Mouse (Mus musculus): ENCODE results near the gene Gucy2c.
A peak's percentile ranks its signal among the peaks of the same experiment; 100 is the strongest.

Gucy2c gene

GRCm38 (mm10) chr6:136781377-136781986 lies at the start of gene Gucy2c:
Gene Gucy2c, minus strand, starts transcription at chr6:136781765.
- no peak for DNase-seq (ENCODE audit: low read depth, low spot score)

- no peak for DNase-seq (ENCODE audit: low read depth, low spot score)
Observed at GRCm38 (mm10) chr6:136828681-136829080, 47.1 kb upstream of the Gucy2c start.

- DNase-seq (ENCODE audit: low read depth, low spot score): peak; percentile 97
Observed at GRCm38 (mm10) chr6:136827881-136828561, 46.5 kb upstream of the Gucy2c start, which contains the start of gene Wbp11. Gene Wbp11, minus strand, starts transcription at chr6:136828233.

GRCm38 (mm10) chr6:136827516-136827880 lies 45.9 kb upstream of the Gucy2c start, which contains the start of gene BC049715:
Gene BC049715, plus strand, starts transcription at chr6:136827626.
- DNase-seq (ENCODE audit: low read depth, low spot score): no peak

DNA sequence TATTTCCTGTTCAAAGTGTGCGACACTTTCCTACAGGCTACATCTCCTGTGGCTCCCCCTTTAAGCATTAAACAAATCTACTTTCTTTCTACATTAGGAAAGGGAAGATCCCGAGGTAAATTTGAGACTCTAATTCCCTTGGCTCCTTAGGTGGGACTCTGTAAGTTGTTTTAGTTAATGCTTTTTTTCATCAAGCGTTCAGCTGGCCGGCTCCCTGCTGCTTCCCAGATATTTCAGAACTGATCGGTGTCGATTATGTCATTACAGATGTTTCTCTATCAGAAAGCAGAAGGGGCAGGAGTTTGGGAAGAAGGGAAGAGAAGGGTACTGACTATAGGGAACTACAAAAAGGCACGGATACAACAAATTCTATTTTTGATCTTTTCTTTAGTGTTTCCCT lies 45.6 kb upstream of the Gucy2c start:
- DNase-seq (ENCODE audit: low read depth, low spot score): no peak

DNA sequence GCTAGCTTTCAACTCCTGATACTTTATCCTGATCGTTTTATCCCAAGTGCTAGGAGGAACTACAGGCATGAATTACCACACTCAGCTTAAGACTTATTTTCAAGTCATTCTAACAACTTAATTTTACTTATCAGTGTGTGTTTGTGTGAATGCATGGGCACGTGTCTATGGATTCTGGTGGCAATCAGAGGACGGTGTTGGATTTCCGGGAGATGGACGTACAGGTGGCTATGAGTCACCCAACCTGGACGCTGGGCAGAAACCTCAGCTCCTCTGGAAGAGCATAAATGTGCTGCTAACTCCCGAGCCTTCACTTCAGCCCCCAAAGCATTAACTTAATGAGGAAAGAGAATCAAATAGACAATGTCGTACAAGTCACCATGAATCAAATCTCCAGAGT lies 43.4 kb upstream of the Gucy2c start:
- DNase-seq (ENCODE audit: low read depth, low spot score): no peak

DNA sequence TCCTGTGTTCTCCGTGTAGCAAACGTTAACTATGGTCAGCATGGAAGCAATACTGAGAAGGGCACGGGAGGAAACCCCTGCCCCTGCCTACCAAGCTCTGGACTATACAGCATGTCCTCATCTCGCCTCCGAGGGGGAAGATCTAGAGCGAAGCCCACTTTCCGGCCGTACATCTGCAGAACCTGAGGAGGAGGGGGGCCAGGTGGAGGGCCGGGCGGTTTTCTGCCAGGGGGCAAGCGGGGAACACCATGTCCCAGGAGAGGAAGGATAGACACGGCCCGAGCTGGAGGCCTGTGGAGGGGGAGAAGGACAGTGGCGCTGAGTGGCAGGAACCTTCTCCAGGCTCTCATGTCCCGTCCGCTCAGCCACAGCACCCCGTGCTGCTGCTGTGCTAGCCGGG lies 39.5 kb upstream of the Gucy2c start:
- DNase-seq (ENCODE audit: low read depth, low spot score): no peak

GRCm38 (mm10) chr6:136820381-136820780 lies 38.8 kb upstream of the Gucy2c start:
- no peak for DNase-seq (ENCODE audit: low read depth, low spot score)

- no peak for DNase-seq (ENCODE audit: low read depth, low spot score)
Observed at GRCm38 (mm10) chr6:136817549-136817948, 36.0 kb upstream of the Gucy2c start.

DNA sequence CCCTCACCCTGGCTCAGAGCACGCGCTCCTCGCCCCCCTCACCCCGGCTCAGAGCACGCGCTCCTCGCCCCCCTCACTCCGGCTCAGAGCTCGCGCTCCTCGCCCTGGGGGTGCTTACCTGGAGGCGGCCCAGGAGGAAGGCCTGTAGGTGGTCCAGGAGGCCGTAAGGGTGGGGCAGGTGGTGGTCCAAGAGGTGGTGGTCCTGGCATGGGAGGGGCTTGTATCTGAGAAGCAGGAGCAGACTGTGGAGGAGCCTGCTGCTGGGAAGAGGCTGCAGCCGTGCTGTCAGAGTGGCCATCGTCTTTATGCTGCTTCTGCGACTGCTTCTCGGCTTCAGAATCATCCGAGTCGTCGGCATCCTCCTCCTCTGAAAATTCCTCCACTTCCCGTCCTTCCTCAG lies 35.3 kb upstream of the Gucy2c start:
- DNase-seq (ENCODE audit: low read depth, low spot score): no peak

- DNase-seq (ENCODE audit: low read depth, low spot score): no peak
Observed at GRCm38 (mm10) chr6:136815381-136815780, 33.8 kb upstream of the Gucy2c start.

DNA sequence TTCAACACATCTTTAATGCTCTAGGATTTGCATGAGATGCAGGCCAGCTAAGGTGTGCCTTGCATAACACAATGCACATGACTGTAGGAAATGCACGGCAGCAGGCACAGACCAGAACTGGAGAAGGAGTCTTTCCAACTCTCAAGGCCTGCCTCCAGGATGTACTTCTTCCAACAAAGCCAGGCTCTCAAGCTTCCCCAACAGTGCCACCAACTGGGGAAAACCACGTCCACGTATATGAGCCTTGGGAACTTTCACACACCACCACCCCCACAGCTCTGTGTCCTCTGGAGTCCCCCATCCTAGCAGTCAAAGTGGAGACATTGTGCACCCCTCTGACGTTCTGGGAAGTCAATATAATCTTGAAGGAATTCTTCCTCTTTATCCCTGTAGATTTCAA lies 31.6 kb upstream of the Gucy2c start:
- no peak for DNase-seq (ENCODE audit: low read depth, low spot score)

DNA sequence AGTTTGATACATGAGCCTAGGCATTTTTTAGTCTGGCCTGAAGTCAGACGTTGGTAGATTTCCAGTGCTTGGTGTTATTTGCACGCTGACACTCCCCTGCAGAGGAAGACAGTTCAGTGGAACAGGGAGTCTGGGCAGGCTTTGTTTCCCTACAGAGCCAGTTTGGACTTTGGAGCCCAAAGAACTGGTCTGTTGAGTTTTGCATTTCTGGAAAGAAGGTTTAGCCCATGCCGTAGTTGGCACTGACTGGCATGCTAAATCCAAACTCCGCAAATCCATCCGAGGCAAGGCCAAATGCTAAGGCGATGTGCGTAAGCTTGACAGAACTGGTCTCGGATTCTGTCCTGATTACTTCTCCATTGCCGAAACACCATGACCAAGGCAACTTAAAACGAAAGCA lies 29.6 kb upstream of the Gucy2c start:
- DNase-seq (ENCODE audit: low read depth, low spot score): no peak

DNA sequence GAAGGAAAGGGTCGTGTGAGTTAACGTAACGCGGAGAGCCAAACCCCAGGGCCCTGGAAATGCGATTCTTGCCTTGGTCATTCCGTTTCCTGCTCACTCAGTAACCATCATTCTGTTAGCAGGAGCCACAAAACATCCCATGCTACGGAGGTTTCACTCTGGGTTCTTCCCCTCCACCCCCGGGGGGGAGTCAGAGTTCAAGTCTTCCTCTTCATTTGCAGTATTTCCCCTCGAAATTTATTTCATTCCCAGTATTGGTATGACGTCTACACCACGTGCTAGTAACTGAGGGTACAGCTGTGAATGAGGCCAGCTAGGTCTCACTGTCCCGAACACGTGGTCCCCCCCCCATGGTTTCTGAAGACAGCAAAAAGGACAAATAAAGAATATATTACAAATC lies 28.1 kb upstream of the Gucy2c start:
- peak; percentile 23 for DNase-seq (ENCODE audit: low read depth, low spot score)

DNA sequence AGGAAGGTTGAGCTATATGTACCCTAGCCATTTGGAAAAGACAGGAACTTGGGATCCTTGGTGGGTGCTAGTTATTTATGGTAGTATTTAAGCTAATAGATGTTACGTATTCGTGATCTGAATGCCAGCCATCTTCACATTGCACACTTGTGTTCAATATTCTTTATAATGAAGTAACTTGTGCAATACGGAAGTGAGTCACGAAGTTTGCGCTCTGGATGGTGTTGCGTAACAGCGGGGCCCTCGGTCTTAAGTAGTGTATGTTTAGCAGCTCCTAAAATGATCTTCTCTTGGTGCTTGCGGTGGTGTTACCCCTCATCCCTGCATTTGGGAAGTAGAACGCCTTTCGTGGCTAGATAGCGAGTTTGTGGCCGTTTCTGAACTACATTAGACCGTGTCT lies 27.5 kb upstream of the Gucy2c start:
- DNase-seq (ENCODE audit: low read depth, low spot score): peak; percentile 81

- peak; percentile 64 for DNase-seq (ENCODE audit: low read depth, low spot score)
Observed at GRCm38 (mm10) chr6:136808631-136809046, 27.1 kb upstream of the Gucy2c start.

- peak; percentile 99 for DNase-seq (ENCODE audit: low read depth, low spot score)
Observed at GRCm38 (mm10) chr6:136808014-136808417, 26.5 kb upstream of the Gucy2c start, which contains the start of gene H2afj. Gene H2afj, plus strand, starts transcription at chr6:136808244.

DNA sequence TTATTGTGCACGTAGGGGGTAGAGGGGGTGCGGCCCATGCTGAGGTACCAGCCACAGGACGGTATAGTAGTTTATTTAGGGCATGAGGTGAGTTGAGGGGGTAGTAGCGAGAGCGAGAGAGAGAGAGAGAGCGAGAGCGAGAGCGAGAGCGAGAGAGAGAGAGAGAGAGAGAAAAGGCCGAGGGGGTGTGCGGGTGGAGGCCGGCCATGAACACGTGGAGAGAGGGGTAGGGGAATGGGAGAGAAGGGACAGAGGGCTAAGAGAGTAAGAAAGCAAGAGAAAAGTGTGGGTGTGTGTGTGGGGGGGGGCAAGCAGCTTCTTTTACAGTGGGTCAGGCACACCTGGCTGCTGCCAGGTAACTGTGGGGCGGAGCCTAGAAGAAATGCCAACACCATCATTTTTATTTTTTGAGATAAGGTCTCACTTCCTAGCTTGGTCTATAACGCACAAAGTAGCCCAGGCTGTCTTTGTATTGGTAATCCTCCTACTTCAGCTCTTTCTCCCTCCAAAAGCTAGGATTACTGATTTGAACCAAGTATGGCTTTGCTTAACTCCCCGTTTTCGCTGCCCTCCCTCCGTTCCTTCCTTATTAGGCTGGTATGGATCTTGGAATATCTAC lies 25.9 kb upstream of the Gucy2c start:
- peak; percentile 29 for DNase-seq (ENCODE audit: low read depth, low spot score)

GRCm38 (mm10) chr6:136806819-136807218 lies 25.3 kb upstream of the Gucy2c start:
- DNase-seq (ENCODE audit: low read depth, low spot score): no peak

DNA sequence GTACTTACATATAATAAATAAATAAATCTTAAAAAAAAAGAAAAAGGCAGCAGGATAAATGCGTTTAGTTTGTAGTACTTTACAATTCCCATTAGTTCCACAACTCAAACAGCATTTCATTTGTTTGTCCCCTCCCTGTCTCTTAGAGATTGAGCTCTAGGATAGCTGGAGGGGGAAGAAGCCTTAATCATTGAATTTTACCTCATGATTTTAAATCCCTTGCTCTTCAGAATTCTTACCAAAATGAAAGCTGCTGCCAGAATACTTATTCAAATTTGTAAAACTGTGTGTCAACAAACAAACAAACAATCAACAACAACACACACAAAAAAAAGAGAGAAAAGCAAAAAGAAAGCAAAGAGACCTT lies 23.8 kb upstream of the Gucy2c start:
- no peak for DNase-seq (ENCODE audit: low read depth, low spot score)

DNA sequence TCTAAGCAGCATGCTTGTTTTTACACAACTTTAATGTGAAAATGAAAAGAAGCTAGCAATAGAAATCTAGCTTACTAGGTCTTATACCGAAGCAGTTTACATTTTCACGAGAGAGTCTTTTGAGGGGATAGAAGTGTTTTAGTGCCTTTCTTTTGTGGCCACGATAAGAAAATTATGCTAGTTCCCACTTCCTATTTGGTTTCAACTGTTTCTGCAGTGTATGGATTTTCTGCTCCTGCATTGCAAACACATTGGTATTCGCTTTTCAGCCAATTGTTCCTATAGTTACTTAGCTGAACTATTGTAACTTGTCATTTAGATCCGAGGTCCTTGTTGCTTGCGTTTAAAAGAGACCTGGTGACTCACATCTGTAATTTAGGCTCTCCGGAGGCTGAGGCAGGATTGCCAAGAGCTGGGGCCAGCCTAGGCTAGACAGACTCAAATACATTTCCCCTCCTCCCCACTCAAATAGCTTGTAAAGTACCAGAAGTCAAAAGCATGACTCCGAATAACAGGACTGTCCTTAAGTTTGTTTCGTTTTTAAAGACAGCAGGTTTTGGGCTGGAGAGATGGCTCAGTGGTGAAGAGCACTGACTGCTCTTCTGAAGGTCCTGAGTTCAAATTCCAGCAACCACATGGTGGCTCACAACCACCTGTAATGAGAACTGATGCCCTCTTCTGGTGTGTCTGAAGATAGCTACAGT lies 23.3 kb upstream of the Gucy2c start:
- DNase-seq (ENCODE audit: low read depth, low spot score): peak; percentile 60

All from CD4-positive, CD25-positive, alpha-beta regulatory T cell, adult 2 months (primary cell).